Mouse (Mus musculus) embryonic facial prominence, embryonic 11.5 days (tissue): ENCODE results near the gene B4galnt4. TPM values are rescaled to one million over a fixed set of nuclear protein-coding genes. Genes with fewer than 3 reads are reported as not detected.

ENCODE experiments used
- ATAC-seq: fragments of 200-750 bp; cut with Nextera tagmentation; replicated peaks from 2 replicates; pipeline ENCODE4 v1.8.0; 2017; ENCODE audit warnings: low read depth; ENCODE audit not compliant: insufficient number of reproducible peaks, low FRiP score, low TSS enrichment
- DNase-seq: peaks from one replicate; pipeline ENCODE4 v3.0.0-alpha.2; 2015; ENCODE audit warnings: low spot score
- H3K27ac ChIP-seq: fragments of 300-500 bp; sonication (generic); replicated peaks from 2 replicates; pipeline ENCODE4 v1.5.1; 2014; ENCODE audit warnings: mild to moderate bottlenecking, low read depth, low read length, control low read depth
- H3K27me3 ChIP-seq: fragments of 300-500 bp; sonication (generic); 2 replicates; pipeline ENCODE4 v1.6.1; 2014; ENCODE audit warnings: mild to moderate bottlenecking, low read length, moderate library complexity, mixed read lengths; ENCODE audit not compliant: control insufficient read depth, insufficient read depth
- H3K36me3 ChIP-seq: fragments of 300-500 bp; sonication (generic); replicated peaks from 2 replicates; pipeline ENCODE4 v1.6.1; 2014; ENCODE audit warnings: low read depth, mild to moderate bottlenecking, low read length, moderate library complexity, mixed read lengths; ENCODE audit not compliant: control insufficient read depth, insufficient read depth
- H3K4me1 ChIP-seq: fragments of 300-500 bp; sonication (generic); 2 replicates; pipeline ENCODE4 v1.6.1; 2014; ENCODE audit warnings: low read length, mixed read lengths; ENCODE audit not compliant: control insufficient read depth, insufficient read depth
- H3K4me2 ChIP-seq: fragments of 300-500 bp; sonication (generic); 2 replicates; pipeline ENCODE4 v1.6.1; 2014; ENCODE audit warnings: low read depth, mild to moderate bottlenecking, control low read depth, low read length, moderate library complexity
- H3K4me3 ChIP-seq: fragments of 300-500 bp; sonication (generic); 2 replicates; pipeline ENCODE4 v1.5.1; 2014; ENCODE audit warnings: low read depth, low read length, control low read depth
- H3K9ac ChIP-seq: fragments of 300-500 bp; sonication (generic); replicated peaks from 2 replicates; pipeline ENCODE4 v1.6.1; 2014; ENCODE audit warnings: mild to moderate bottlenecking, control low read depth, low read length
- H3K9me3 ChIP-seq: fragments of 300-500 bp; sonication (generic); replicated peaks from 2 replicates; pipeline ENCODE4 v1.6.1; 2016; ENCODE audit warnings: mild to moderate bottlenecking, low read length, inconsistent platforms, mixed read lengths; ENCODE audit not compliant: control insufficient read depth
- WGBS: fragments of 180-500 bp; shearing (Covaris S2); extraction: QIAGEN DNeasy Blood & Tissue Kit; methylation state at CpG from one replicate; pipeline ENCODE4 v1.1.7; 2014; 5-methylcytosine and 5-hydroxymethylcytosine counted together
- polyA plus RNA-seq: library from polyadenylated mRNA; unstranded; fragments of >200 nt; fragmentation: Nextera tagmentation; extraction: Ambion mirVana; gene quantifications from 2 replicates; pipeline ENCODE4 v1.2.1, GENCODE M21; 2014

The B4galnt4 gene
- polyA plus RNA-seq, 1 experiment from 2014 or later = 15.8 TPM

DNA sequence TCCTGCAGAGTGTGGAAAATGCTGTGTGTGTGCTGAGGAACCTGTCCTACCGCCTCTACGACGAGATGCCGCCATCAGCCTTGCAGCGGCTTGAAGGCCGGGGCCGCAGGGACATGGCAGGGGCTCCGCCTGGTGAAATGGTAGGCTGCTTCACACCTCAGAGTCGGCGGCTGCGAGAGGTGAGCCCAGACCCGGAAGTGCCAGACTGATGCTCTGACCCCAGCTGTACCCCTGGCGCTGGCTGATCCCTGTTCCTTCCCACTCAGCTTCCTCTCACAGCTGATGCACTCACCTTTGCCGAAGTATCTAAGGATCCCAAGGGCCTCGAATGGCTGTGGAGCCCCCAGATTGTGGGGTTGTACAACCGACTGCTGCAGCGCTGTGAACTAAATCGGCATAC, 27.6 kb downstream of the B4galnt4 start:
- Histone ChIP-seq H3K4me2 (peak overlapping the region; percentile 16; the same call in 1 of the 2 replicates), H3K4me3 (no peak overlapping the region), H3K9me3 (no peaks in the 10 kb centered on the region), H3K9ac (peak overlapping the region; percentile 41; the same call in 1 of the 2 replicates), H3K4me1 (no peaks in the 10 kb centered on the region; the same call in 1 of the 2 replicates), H3K27ac (no peak overlapping the region), H3K36me3 (no peaks in the 10 kb centered on the region), H3K27me3 (peaks cover 11% of the 10 kb centered on the region)
- no peak for ATAC-seq
- WGBS = 23% methylated on average over 18 of the region's 18 CpGs
- no peak for DNase-seq

DNA sequence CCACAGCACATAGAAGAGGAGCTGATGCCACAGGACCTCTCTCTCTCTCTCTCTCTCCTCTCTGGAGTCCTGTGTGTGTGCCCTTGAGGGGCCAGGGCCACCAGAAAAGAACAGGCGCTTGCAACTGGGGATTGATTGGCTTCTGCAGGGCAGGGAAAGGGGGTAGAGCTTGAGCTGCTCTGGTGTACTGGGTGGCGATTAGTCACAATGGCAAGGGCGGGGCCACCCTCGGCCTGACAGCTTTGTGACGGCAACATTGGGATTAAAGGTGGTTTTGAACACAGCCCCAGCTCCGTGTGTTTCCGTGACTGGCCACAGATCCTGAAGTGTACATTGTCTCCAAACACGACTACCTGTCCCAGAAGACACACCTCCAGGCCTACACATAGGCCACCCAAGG, 29.3 kb downstream of the B4galnt4 start:
- 76% methylated on average over 8 of the region's 8 CpGs for WGBS
- Histone ChIP-seq H3K36me3 (no peaks in the 10 kb centered on the region), H3K4me2 (no peak overlapping the region), H3K27me3 (peaks cover 11% of the 10 kb centered on the region), H3K4me3 (no peak overlapping the region), H3K27ac (no peak overlapping the region), H3K4me1 (no peaks in the 10 kb centered on the region; the same call in 1 of the 2 replicates), H3K9ac (no peak overlapping the region), H3K9me3 (no peaks in the 10 kb centered on the region)
- ATAC-seq (no peak), DNase-seq (no peak)

DNA sequence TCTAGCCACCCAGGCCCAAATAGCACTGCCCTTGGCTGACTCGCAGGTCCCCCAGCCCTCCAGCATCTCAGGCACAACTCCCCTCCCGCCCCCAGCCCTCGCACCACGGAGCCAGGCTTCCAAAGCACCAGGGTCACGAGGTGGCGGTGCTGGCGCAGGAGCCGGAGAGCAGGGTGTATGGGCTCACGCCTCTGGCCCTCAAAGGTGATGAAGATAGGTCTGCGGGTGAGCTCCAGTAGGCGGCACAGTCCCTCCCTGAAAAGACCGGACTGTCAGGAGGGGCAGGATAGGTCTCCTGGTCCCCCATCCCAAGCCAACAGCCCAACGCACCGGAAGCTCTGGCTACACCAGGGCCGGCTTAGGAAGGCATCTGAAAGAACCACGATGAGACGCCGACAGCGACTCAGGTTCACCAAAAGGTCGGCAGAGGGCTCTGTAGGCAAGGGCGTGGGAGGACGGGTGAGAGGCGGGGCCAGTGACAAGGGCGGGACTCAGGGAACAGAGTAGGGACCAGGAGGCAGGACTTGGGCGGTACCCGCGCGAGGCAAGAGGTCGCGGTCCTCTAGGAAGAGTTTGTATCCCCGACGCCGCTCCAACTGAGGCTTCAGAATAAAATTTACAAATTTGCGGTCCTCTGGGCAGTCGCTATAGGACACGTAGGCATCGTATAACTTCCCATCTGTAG, 31.3 kb downstream of the B4galnt4 start:
- Histone ChIP-seq H3K36me3 (no peaks in the 10 kb centered on the region), H3K9me3 (no peaks in the 10 kb centered on the region), H3K9ac (no peak overlapping the region; the same call in 1 of the 2 replicates), H3K27me3 (peaks cover 11% of the 10 kb centered on the region), H3K4me1 (no peaks in the 10 kb centered on the region; the same call in 1 of the 2 replicates), H3K4me3 (0 out of 2 replicates have a peak overlapping the region, but pooled peaks have one; percentile 1), H3K4me2 (peak overlapping the region; percentile 17), H3K27ac (no peak overlapping the region)
- peak; percentile 83 for DNase-seq
- ATAC-seq = peak; percentile 78
- 5% methylated on average over 37 of the region's 37 CpGs for WGBS

DNA sequence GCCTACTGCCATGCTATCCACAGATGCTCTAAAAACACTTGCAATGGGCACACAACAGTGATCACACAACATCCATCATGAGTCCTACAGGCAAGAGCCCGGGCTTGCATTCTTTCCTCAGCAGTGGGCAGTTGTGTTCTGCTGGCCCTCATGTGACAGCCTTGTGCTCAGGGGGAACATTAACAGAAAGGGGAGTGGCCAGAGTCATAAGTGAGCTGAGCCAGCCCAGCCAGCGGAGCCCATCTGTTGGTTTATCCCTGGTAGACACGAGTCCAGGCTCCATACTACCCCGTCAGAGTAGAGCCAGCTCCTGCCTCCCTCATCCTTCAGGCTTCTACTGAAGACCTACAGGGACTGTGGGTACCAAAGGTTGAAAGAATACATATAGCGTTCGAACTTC, 33.0 kb downstream of the B4galnt4 start:
- no peak for ATAC-seq
- DNase-seq = no peak
- no peak overlapping the region for H3K4me2 ChIP-seq
- no peak overlapping the region for H3K4me3 ChIP-seq
- no peak overlapping the region for H3K27ac ChIP-seq
- H3K9ac ChIP-seq = no peak overlapping the region
- H3K9me3 ChIP-seq = no peaks in the 10 kb centered on the region
- peaks cover 4% of the 10 kb centered on the region; the same call in 1 of the 2 replicates for H3K27me3 ChIP-seq
- WGBS = 76% methylated on average over 6 of the region's 6 CpGs
- no peaks in the 10 kb centered on the region for H3K4me1 ChIP-seq
- H3K36me3 ChIP-seq = no peaks in the 10 kb centered on the region

DNA sequence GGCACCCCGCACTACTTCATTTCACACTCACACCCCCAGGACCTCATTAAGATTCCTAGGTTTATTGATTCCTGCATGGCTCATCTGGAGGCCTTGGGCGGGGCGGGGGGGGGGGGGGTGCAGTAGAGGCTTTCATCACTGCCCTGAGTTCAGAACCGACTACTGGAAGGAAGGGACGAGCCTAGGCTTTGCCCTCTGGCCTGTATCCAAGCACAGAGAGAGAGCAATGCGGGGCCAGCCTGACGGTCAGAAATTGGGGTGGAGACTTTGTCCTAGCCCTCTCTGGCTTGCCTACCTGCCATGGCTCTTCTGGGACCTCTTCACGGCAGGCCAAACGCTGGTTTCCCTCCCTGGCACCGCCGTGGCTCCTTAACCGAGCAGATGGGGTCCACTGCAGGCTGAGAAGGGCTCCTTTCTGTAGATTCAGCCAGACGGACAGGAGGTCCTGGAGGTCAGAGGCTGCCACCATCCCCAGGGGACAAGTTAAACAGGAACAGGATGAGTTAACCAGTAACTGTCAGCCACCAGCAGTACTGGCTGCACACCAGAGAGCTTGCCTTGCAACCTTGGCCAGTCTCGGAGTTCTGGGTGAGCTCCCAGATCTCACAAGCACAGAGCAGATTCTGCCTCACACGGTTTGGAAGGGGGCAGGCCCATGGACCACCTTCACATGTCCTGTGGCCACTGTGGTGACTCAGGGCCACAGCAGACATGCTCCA, 33.7 kb downstream of the B4galnt4 start:
- ATAC-seq = no peak
- WGBS = 64% methylated on average over 15 of the region's 15 CpGs
- no peak for DNase-seq
- H3K4me1 ChIP-seq = no peaks in the 10 kb centered on the region
- no peak overlapping the region for H3K4me3 ChIP-seq
- H3K36me3 ChIP-seq = no peaks in the 10 kb centered on the region
- H3K27me3 ChIP-seq = peaks cover 6% of the 10 kb centered on the region
- H3K27ac ChIP-seq = no peak overlapping the region
- no peaks in the 10 kb centered on the region for H3K9me3 ChIP-seq
- H3K9ac ChIP-seq = no peak overlapping the region
- H3K4me2 ChIP-seq = no peak overlapping the region

DNA sequence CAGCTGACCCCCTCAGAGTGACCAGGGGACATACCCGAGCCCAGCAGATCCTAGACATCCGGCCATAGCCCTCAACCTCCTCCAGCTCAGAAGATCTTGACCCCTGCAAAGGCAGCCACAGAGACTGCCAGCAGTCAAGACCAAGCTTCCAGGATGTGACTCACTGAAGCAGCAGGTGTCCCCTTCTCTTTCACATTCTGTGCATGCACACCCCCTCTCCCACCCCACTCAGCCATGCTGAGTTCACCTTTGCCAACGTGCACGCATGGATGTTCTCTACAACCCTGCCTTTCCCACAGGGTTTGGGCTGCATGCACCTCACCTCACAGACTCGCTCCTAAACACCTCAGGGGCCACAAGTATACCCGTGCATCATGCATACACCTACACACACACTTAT, 35.1 kb downstream of the B4galnt4 start:
- Histone ChIP-seq H3K27ac (no peak overlapping the region), H3K4me1 (no peaks in the 10 kb centered on the region), H3K9me3 (no peaks in the 10 kb centered on the region), H3K9ac (no peak overlapping the region), H3K27me3 (peaks cover 13% of the 10 kb centered on the region), H3K4me3 (no peak overlapping the region), H3K4me2 (no peak overlapping the region), H3K36me3 (no peaks in the 10 kb centered on the region)
- ATAC-seq = no peak
- WGBS = 87% methylated on average over 6 of the region's 6 CpGs
- no peak for DNase-seq

DNA sequence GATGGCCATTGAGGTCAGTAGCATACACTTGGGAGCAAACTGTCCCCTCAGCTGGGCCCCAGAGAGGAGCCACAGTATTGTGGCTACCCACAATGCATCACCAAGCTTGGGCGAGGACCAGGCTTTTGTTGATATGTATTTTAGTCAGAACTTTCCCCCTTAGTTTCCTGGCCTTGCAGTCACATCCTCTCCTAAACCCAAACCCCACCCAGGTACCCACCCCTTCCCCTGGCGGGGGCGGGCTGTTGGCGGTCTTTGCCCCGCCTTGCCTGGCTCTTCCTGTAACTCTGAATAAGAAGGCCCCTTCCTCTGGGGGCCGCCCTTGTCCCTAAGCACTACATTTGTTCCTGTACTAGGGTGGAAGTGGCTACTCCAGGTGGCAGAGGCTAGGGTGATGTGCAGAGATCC, 35.7 kb downstream of the B4galnt4 start:
- H3K9ac ChIP-seq = no peak overlapping the region
- DNase-seq = no peak
- H3K27ac ChIP-seq = no peak overlapping the region
- H3K4me3 ChIP-seq = no peak overlapping the region
- WGBS = 42% methylated on average over 6 of the region's 6 CpGs
- no peak overlapping the region for H3K4me2 ChIP-seq
- H3K36me3 ChIP-seq = no peaks in the 10 kb centered on the region
- no peak for ATAC-seq
- H3K9me3 ChIP-seq = no peaks in the 10 kb centered on the region
- peaks cover 19% of the 10 kb centered on the region for H3K27me3 ChIP-seq
- H3K4me1 ChIP-seq = no peaks in the 10 kb centered on the region

DNA sequence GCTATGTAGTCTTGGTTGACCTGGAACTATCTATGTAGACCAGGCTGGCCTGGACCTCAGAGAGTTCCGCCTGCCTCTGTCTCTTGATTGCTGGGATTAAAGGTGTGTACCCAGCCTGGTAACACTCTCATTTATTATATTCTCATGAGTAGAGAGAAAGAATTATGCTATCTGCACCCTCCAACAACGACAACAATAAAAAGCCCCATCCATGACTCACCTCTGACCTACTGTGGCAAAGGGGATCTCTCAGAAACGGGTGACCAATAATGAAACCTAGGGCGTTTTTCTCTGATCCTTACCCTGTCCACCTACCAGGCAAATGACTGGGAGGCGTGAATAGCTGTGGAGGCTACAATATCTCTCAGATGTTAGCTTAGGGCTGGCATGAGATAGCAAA, 36.3 kb downstream of the B4galnt4 start:
- no peak overlapping the region for H3K4me2 ChIP-seq
- DNase-seq = no peak

More for the DNA sequence above, 36.3 kb downstream of the B4galnt4 start:
- Histone ChIP-seq H3K4me1 (no peaks in the 10 kb centered on the region), H3K27ac (no peak overlapping the region), H3K27me3 (peaks cover 21% of the 10 kb centered on the region), H3K9me3 (no peaks in the 10 kb centered on the region), H3K36me3 (no peaks in the 10 kb centered on the region), H3K4me3 (no peak overlapping the region), H3K9ac (no peak overlapping the region)
- 84% methylated on average over 5 of the region's 5 CpGs for WGBS
- no peak for ATAC-seq
